Mouse (Mus musculus): ENCODE data around the gene Cwc25. TPM values are rescaled to one million over a fixed set of nuclear protein-coding genes. Genes with fewer than 3 reads are reported as not detected.
"Not testable (repeated sequence)": the region's sequence is repeated elsewhere in the genome, so short reads cannot be mapped to it uniquely, and the experiment has no call there.

Cwc25 gene
- total RNA-seq, 2 experiments from 2014 or later, result 8.8 to 16.7 TPM

- not testable (repeated sequence) for ATAC-seq (replicated peaks; ENCODE audit: poor library complexity)
Observed at GRCm38 (mm10) chr11:97734810-97735209, 31.5 kb downstream of the Cwc25 start.

DNA sequence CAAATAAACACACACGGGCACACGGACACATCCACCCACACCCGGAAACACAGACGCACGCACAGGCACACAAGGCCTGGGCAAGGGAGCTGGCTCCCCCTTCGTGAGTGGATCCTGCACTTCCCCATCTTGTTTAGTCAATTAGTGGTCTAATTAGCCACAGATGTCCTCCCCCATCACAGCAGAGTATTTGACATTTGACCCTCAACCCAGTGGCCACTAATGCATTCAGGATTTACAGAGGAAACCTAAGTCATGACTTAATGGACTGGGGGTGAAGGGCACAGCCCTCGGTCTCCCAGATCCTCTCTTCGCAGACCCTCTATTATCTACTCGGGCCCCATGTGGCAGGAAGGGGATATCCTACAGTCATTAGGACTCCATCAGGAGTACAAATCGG is 32.7 kb downstream of the Cwc25 start:
- ATAC-seq (replicated peaks; ENCODE audit: poor library complexity), result no peak

- ATAC-seq (replicated peaks; ENCODE audit: poor library complexity), result no peak
Observed at GRCm38 (mm10) chr11:97728730-97729129, 37.6 kb downstream of the Cwc25 start.

- peak; percentile 95 for ATAC-seq (replicated peaks; ENCODE audit: poor library complexity)
Observed at GRCm38 (mm10) chr11:97728311-97728710, 38.0 kb downstream of the Cwc25 start.

DNA sequence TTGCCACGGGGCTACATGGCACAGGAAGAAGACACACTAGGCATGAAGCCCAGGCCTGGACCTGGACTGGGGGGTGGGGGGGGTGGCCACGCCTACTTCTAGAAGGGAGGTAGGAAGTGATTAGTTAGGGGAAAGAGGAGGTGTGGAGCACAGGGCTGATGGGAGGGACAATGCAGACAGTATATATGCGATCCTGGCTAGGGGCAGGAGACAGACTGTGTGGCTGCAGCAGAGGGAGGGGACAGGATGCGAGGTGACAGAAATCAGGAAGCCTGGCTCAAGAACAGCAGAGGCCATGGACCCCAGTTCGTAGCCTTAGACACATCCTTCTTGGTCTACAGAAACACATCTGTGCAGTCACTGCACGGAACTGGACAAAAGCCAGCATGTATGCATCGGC is 42.6 kb downstream of the Cwc25 start:
- ATAC-seq (replicated peaks; ENCODE audit: poor library complexity), result peak; percentile 25; the same call in 1 of the 2 replicates

DNA sequence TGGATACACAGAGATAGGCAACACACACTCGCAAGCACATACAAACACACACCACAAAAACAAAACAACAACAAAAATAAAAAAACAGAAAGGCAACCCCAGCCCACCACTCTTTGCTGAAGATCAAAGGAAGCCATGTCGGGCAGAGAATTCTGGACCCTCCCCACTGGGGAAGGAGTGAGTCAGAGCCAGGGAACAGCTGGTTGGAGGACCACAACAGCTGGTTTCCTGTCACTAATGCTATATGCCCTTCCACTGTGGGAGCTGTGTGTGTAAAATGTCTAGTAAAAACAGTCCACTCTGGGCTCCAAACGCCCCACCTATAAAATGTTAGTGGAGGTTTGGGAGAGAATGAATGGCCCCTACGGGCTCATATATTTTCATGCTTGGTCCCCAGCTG is 45.0 kb downstream of the Cwc25 start:
- ATAC-seq (replicated peaks; ENCODE audit: poor library complexity), result no peak

- no peak for ATAC-seq (replicated peaks; ENCODE audit: poor library complexity)
Observed at GRCm38 (mm10) chr11:97719041-97719440, 47.3 kb downstream of the Cwc25 start.

DNA sequence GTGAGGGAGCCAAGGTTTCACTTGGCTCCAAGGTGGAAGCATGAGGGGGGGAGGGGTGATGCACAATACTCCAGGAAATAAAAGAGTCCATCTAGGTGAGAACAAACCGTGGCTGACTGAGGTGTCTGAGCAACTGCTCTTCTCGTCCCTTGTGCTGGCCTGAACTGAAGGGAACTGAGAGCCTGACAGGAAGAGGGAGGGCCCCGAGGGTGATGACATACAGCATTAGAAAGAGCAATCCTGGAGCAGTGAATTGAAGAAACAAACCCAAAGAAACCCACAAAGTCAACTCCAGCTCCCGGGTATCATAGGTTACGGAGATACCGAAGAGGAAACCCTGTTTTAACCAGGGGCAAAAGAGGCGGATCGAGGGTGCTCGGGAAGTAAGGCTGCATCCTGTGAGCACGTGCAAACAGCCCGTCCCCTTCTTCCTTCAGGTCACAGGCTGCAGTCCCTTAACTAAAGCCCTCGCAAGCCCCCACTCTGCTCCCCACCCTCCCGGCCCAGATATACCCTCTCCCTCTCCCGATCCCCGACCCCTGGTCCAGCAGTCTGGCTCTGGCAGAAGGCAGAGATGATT is 48.0 kb downstream of the Cwc25 start:
- ATAC-seq (replicated peaks; ENCODE audit: poor library complexity), result peak; percentile 73

DNA sequence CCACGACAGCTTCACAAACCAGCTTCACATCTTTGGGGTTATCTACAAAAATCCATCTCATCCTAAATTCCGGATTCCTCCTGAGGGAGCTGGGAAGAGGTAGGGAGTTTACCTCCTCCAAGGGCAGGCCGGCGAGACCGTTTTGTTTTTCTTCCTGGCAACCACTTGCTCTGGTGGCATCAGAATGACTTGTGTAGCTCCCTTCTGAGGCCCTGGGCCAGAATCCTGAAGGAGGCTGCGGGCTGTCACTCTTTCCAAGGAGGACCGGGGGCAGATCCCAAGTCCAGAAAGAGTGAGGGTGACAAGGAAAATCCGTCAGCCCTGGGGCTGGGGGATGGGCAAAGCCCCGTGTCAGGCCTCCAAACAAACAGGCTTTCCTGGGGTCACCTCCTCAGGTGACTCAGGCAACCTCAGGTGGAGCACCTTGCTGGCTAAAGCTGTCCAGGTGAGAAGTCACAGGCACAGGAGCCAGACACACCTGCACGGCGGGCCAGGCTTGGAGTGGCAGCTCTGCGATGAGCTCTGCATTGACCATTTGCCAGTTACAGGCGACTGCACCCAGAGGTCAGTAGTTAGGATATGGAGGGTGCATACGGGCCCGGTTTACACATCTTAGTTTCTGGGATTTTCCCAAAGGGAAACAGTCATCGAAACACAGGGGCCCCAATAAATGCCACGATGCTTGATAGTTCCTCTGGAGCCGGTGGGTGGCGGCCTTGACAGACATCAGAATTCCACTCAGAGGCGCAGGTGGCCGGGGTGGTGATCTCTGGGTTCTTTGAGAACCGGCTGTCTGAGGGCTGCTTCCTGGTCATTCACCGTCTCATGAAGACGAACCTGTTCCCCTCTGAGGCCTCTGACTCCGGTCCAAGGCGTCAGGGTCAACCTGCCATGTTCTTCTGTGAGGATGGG is 48.7 kb downstream of the Cwc25 start:
- ATAC-seq (replicated peaks; ENCODE audit: poor library complexity), result no peak

DNA sequence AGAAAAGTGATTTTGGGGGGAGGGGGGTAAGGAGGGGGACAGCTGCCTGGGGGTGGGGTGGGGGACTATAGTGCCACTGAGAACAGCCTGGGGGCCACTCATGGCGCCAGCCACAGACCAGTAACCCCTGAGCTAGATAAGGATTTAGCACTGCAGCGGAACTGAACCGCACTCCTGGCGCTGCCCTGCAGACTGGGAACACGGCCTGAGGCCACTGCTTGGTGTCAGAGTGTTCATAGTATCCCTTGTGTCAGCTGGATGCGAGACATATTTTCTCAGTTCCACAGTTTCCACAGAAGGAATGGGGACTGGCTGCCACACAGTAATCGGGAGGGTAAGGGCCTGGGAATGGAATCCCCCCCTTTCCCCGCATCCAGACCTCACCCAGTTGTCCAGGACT is 50.3 kb downstream of the Cwc25 start:
- no peak for ATAC-seq (replicated peaks; ENCODE audit: poor library complexity)

DNA sequence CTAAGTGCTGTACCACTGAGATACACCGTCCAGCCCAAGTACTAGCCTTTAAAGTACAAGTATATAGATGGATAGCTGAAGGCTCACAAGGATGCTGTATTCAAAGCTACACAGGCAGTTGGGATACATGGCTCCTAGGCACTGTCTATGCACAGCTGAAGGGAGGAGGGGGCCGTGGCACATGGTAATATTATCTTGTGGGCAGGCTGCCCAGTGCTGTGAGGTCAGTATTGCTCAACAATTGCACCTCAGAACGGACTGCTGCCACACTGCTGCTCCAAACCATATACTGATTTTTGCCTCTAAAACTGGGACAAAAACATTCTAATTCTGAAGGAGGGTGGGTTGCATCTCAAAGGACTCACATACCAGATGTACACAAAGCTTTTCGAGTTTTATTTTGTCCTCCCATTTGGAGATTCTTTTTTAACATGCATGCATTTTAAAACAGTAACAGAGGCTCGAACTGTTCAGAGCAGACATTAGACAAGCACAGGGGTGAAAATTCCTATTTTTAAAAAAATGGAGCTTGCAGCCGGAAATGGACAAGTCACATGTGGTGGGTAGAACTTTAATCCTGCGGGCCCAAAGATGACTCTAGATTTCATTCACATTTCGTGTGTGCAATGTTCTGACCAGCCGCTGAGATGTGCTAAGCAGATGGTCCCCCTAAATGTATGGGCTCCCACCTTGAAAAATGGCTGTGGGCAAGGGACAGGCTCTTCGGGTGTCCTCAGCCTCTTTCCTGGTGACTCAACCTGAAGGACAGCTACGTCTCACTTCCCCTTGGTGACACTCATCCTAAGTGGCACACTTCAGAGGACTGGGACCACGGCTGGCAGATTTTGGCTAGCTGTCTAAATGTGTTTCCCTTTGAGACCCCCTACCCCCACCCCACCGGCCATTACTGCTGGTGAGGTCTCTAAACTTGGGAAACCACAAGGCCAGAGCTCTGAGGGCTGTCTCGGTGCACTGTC is 51.3 kb downstream of the Cwc25 start:
- ATAC-seq (replicated peaks; ENCODE audit: poor library complexity), result peak; percentile 28; the same call in 1 of the 2 replicates

GRCm38 (mm10) chr11:97714356-97714755 is 52.0 kb downstream of the Cwc25 start:
- ATAC-seq (replicated peaks; ENCODE audit: poor library complexity), result no peak

DNA sequence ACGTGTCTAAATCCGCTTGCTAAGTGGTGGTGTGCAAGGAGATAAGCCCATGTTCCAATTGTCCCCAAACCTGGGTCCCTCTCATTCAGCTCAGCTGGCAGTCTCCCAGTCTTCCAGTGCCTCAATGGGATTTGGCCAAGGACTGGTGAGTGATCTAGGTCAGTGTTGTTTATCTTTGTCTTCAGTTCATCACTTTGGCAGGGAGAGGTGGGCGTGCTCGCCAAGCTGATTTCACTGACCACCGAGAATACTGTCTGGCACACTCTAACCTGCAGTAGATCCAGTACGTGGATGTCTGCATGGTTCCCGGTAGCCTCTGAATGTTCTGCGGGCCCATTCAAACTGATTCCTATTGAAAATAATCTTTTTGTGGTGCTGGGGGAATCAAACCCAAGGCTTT is 52.5 kb downstream of the Cwc25 start:
- no peak for ATAC-seq (replicated peaks; ENCODE audit: poor library complexity)

DNA sequence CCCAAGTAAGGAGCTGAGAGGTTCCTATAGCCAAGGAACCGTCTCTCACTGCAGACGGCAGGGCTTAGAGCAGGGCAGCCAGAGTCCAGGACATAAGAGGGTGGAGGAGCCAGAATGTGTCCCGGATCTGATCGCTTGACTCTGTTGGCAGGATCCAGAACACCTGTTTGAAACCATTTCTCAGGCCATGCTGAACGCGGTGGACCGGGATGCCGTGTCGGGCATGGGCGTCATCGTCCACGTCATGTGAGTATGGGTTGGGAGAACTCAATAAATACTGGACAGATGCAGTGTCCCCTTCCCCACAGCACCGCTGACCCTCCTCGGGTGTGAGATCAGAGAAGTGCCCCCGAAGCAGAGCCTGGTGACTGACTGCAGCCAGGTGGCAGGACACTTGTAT is 54.1 kb downstream of the Cwc25 start:
- no peak for ATAC-seq (replicated peaks; ENCODE audit: poor library complexity)

DNA sequence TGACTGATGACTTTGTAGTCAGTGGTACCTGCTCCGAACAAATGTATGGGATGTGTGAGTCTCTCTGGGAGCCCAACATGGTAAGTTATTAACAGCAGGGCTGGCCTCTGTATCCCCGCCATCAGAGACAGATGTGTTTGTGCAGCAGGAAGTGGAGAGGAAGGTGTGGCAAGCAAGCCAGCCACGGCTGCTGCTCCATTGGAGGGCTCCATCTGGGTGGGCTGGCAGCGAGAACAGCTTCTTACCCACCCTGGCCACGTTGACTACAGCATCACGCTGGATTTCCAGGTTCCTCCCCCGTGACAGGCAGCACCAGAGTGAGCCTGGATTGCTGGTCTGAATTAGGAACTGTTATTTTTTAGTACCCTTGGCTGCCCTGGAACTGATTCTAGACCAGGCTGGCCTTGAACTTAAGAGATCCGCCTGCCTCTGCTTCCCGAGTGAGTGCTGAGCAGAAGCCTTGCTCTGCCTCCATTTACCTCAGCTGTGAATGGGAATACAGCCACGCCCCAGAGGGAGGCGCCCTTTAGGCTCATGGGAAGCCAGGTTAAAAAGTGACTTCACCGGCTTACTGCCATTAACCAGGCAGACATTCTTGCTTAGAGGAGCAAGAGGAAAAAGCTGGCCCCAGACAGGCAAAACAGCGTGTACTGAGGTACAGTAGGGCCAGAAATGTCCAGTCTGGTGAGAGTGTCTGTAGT is 55.0 kb downstream of the Cwc25 start:
- ATAC-seq (replicated peaks; ENCODE audit: poor library complexity), result no peak

DNA sequence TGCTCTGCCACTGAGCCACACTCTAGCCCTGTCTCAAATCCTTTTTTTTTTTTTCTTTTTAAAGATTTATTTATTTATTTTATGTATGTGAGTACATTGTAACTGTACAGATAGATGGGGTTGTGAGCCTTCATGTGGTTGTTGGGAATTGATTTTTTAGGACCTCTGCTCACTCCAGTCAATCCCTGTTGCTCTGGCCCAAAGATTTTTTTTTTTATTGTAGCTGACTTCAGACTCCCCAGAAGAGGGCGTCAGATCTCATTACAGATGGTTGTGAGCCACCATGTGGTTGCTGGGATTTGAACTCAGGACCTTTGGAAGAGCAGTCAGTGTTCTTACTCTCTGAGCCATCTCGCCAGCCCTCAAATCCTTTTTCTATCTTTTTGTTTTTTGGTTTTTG is 56.3 kb downstream of the Cwc25 start:
- ATAC-seq (replicated peaks; ENCODE audit: poor library complexity), result not testable (repeated sequence)

DNA sequence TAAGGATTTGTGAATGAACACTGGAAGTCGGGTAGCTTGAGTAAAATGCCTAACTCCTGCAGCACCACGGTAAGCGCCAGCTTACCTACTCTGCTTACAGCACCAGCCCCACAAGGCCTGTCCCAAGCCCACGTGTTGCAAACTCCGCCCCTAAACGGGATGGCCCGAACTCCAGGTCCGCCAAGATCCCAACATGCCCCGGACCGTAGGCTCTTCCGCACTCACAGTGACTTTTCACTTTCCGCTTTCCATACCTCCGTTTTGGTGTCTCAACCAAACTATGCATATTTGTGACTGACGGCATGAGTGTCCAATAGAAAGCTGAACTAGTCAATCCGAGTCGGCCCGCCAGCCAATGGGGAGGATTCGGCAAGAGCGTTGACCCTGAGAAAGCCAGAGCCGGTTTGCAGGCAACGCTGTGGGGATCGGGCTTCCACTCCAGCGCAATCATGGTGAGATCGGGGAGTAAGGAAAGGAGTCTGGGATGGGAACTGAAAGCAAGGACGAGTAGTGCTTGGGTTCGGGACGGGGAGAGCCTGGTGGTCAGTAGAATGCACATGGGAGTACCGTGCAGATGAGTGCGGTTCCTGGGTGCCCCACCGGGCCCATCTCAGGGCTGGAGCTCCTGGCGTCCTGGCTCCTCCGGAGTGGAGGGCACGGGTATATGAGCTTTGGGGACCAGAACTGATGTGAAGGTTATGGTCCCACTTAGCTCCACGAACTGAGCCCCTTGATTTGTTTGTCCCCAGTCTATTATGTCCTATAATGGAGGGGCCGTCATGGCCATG is 63.1 kb downstream of the Cwc25 start, which contains the start of gene Psmb3:
TSS of gene Psmb3 (plus strand) at position 361 of the 788 bp plus-strand sequence.
- ATAC-seq (replicated peaks; ENCODE audit: poor library complexity), result peak; percentile 80

GRCm38 (mm10) chr11:97702393-97702745 is 64.0 kb downstream of the Cwc25 start:
- ATAC-seq (replicated peaks; ENCODE audit: poor library complexity), result peak; percentile 51

DNA sequence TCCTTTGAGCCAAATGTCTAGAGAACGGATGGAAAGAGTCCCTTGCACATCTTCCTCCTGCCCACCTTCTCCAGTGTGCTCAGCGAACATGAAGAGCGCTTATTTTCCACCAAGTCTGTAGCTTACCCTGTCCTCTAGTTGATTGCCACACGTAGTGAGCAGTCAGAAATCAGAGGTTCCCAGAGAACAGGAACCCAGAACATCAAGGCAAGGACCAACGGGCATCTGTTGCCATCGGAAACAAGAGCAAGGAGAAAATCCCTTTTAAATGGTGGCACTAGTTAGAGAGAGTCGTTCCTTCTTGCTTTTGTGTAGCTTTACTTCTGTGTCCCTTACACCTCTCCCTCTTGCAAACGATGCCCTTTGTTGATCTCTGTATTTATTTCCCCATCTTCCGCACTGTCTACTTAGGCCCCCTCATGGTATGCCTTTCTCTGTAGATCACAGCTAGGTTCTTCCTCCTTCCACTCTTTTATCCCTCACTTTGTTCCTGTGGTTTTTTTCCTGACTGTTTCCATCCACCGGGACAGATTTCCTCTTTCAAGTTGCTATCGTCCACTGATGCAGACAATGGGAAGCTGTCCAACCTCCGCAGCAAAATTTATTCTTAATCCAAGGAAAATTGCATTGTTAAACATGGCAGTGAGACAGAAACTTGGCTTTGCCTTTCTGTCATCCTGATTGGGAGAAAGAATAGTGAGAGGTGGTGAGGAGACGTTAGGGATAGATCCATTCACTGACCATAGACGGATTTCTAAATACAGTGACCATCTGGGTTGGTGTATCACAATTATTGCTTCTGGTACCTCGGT is 64.6 kb downstream of the Cwc25 start:
- no peak for ATAC-seq (replicated peaks; ENCODE audit: poor library complexity)

Data from megakaryocyte progenitor cell, adult 5-6 weeks (primary cell).